Mouse (Mus musculus) lung, postnatal 0 days (tissue): ENCODE results near the gene Dag1.

Source experiments
- CTCF ChIP-seq: IDR thresholded peaks from 2 replicates; pipeline ENCODE4 v1.5.1; 2016; ENCODE audit warnings: antibody characterized with exemption, mild to moderate bottlenecking
- EP300 ChIP-seq: IDR thresholded peaks from 2 replicates; pipeline ENCODE4 v1.6.1; 2016; ENCODE audit warnings: antibody characterized with exemption, mild to moderate bottlenecking, control low read depth

- TF ChIP-seq CTCF (no peak), EP300 (no peak)
Observed at GRCm38 (mm10) chr9:108252766-108253165, 11.0 kb downstream of the Dag1 start.
